Mouse (Mus musculus) adrenal gland, adult (tissue): ENCODE data around the gene Mycbp2.

Experiments used
- DNase-seq, 2 experiments: peaks; one replicate each; pipeline ENCODE4 v3.0.0; 2022 to 2023; ENCODE audit warnings: low spot score in 1 of 2; ENCODE audit not compliant: inconsistent age in 2 of 2

The Mycbp2 gene

GRCm38 (mm10) chr14:103346729-103347505, at the start of gene Mycbp2:
TSS of gene Mycbp2 (minus strand) at chr14:103346814.
- DNase-seq, result peak; percentile 99 to 100

- no peak for DNase-seq
Measured at GRCm38 (mm10) chr14:103392391-103392790, 45.8 kb upstream of the Mycbp2 start.

GRCm38 (mm10) chr14:103387431-103387830, 40.8 kb upstream of the Mycbp2 start:
- no peak for DNase-seq

GRCm38 (mm10) chr14:103386871-103387270, 40.3 kb upstream of the Mycbp2 start:
- no peak for DNase-seq

- no peak for DNase-seq
Measured at GRCm38 (mm10) chr14:103385084-103385610, 38.5 kb upstream of the Mycbp2 start.

- DNase-seq, result no peak
Measured at GRCm38 (mm10) chr14:103378703-103379102, 32.1 kb upstream of the Mycbp2 start.

GRCm38 (mm10) chr14:103376765-103377164, 30.2 kb upstream of the Mycbp2 start:
- no peak for DNase-seq

- DNase-seq, result no peak
Measured at GRCm38 (mm10) chr14:103375523-103375922, 28.9 kb upstream of the Mycbp2 start.

GRCm38 (mm10) chr14:103363199-103363598, 16.6 kb upstream of the Mycbp2 start:
- no peak for DNase-seq

GRCm38 (mm10) chr14:103356066-103356465, 9.5 kb upstream of the Mycbp2 start:
- no peak for DNase-seq

GRCm38 (mm10) chr14:103354396-103355352, 8.1 kb upstream of the Mycbp2 start:
- DNase-seq, result peak in 1 of 2 experiments; percentile 26

GRCm38 (mm10) chr14:103345858-103346728, 521 bp downstream of the Mycbp2 start:
- peak; percentile 74 to 78 for DNase-seq

- DNase-seq, result peak in 1 of 2 experiments; percentile 71
Measured at GRCm38 (mm10) chr14:103345486-103345857, 1.1 kb downstream of the Mycbp2 start.

- DNase-seq, result peak in 1 of 2 experiments; percentile 61
Measured at GRCm38 (mm10) chr14:103345011-103345410, 1.6 kb downstream of the Mycbp2 start.

GRCm38 (mm10) chr14:103343791-103344190, 2.8 kb downstream of the Mycbp2 start:
- peak in 1 of 2 experiments; percentile 51 for DNase-seq

GRCm38 (mm10) chr14:103341385-103342294, 5.0 kb downstream of the Mycbp2 start:
- peak; percentile 62 to 81 for DNase-seq

- peak; percentile 58 to 87 for DNase-seq
Measured at GRCm38 (mm10) chr14:103312926-103313325, 33.7 kb downstream of the Mycbp2 start.

GRCm38 (mm10) chr14:103296227-103296626, 50.4 kb downstream of the Mycbp2 start:
- DNase-seq, result no peak

- no peak for DNase-seq
Measured at GRCm38 (mm10) chr14:103286650-103287049, 60.0 kb downstream of the Mycbp2 start.
